Mouse (Mus musculus) stomach, embryonic 16.5 days (tissue): ENCODE results near the gene Rps12-ps3. TPM values are rescaled to one million over a fixed set of nuclear protein-coding genes. Genes with fewer than 3 reads are reported as not detected.

Experiments
- ATAC-seq: fragments of 200-750 bp; cut with Nextera tagmentation; 2 replicates; pipeline ENCODE4 v1.8.0; 2017; ENCODE audit warnings: moderate number of reproducible peaks, moderate TSS enrichment; ENCODE audit not compliant: insufficient read depth, low FRiP score
- H3K27ac ChIP-seq: fragments of 300-500 bp; sonication (generic); 2 replicates; pipeline ENCODE4 v1.5.1; 2014; ENCODE audit warnings: low read length
- H3K27me3 ChIP-seq: fragments of 300-500 bp; sonication (generic); 2 replicates; pipeline ENCODE4 v1.6.1; 2014; ENCODE audit warnings: low read length, control low read depth, mixed read lengths; ENCODE audit not compliant: control insufficient read depth, insufficient read depth
- H3K36me3 ChIP-seq: fragments of 300-500 bp; sonication (generic); 2 replicates; pipeline ENCODE4 v1.6.1; 2014; ENCODE audit warnings: low read length; ENCODE audit not compliant: control insufficient read depth, insufficient read depth
- H3K4me1 ChIP-seq: fragments of 300-500 bp; sonication (generic); 2 replicates; pipeline ENCODE4 v1.6.1; 2014; ENCODE audit warnings: low read length, control low read depth, mixed read lengths; ENCODE audit not compliant: control insufficient read depth, insufficient read depth
- H3K4me2 ChIP-seq: fragments of 300-500 bp; sonication (generic); 2 replicates; pipeline ENCODE4 v1.6.1; 2014; ENCODE audit warnings: low read depth, low read length, mixed read lengths
- H3K4me3 ChIP-seq: fragments of 300-500 bp; sonication (generic); replicated peaks from 2 replicates; pipeline ENCODE4 v1.5.1; 2014; ENCODE audit warnings: mild to moderate bottlenecking, low read length
- H3K9ac ChIP-seq: fragments of 300-500 bp; sonication (generic); 2 replicates; pipeline ENCODE4 v1.6.1; 2014; ENCODE audit warnings: low read length
- H3K9me3 ChIP-seq: fragments of 300-500 bp; sonication (generic); replicated peaks from 2 replicates; pipeline ENCODE4 v1.6.1; 2016; ENCODE audit warnings: low read length, control low read depth; ENCODE audit not compliant: control insufficient read depth
- WGBS: fragments of 180-500 bp; shearing (Covaris S2); extraction: QIAGEN DNeasy Blood & Tissue Kit; methylation state at CpG from one replicate; pipeline ENCODE4 v1.1.7; 2014; 5-methylcytosine and 5-hydroxymethylcytosine counted together
- polyA plus RNA-seq: library from polyadenylated mRNA; unstranded; fragments of >200 nt; fragmentation: Nextera tagmentation; extraction: Ambion mirVana; gene quantifications from 2 replicates; pipeline ENCODE4 v1.2.1, GENCODE M21; 2015

Rps12-ps3 gene
- polyA plus RNA-seq: 24.4 and 42.3 TPM in 2 replicates

GRCm38 (mm10) chr19:59321990-59322389, at the start of gene Rps12-ps3:
TSS of gene Rps12-ps3 (plus strand) at chr19:59322290.
- H3K4me2 ChIP-seq: no peak within 1 kb of the TSS
- no peak within 1 kb of the TSS for H3K27ac ChIP-seq
- H3K9me3 ChIP-seq: no peaks in the 10 kb centered on the region
- H3K4me1 ChIP-seq: no peaks in the 10 kb centered on the region
- 99% methylated on average over 11 of the region's 14 CpGs for WGBS
- no peaks in the 10 kb centered on the region for H3K27me3 ChIP-seq
- no peak for ATAC-seq
- H3K9ac ChIP-seq: no peak within 1 kb of the TSS
- H3K36me3 ChIP-seq: no peaks in the 10 kb centered on the region
- no peak within 1 kb of the TSS for H3K4me3 ChIP-seq

DNA sequence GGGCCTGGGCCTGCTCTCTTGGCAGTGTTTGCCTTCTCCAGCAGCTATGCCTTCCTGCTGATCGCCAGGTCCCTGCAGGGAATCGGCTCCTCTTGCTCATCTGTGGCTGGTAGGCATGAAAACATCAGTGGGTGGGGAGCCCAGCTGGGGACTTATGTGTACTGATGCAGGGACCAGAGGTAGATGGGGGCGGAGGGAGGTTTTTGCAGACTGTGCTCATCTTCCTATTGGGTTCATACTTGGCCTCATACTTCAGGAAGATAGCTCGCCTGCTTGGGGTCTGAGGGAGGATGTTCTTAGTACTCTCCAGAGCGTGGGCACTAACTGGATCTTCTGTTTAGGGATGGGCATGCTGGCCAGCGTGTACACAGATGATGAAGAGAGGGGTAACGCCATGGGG, 48.9 kb upstream of the Rps12-ps3 start:
- Histone ChIP-seq H3K27me3 (no peaks in the 10 kb centered on the region), H3K9ac (no peak overlapping the region), H3K9me3 (no peaks in the 10 kb centered on the region), H3K4me2 (no peak overlapping the region), H3K4me1 (no peaks in the 10 kb centered on the region), H3K36me3 (no peaks in the 10 kb centered on the region), H3K4me3 (no peak overlapping the region), H3K27ac (no peak overlapping the region)
- WGBS: 86% methylated on average over 7 of the region's 7 CpGs
- no peak for ATAC-seq

DNA sequence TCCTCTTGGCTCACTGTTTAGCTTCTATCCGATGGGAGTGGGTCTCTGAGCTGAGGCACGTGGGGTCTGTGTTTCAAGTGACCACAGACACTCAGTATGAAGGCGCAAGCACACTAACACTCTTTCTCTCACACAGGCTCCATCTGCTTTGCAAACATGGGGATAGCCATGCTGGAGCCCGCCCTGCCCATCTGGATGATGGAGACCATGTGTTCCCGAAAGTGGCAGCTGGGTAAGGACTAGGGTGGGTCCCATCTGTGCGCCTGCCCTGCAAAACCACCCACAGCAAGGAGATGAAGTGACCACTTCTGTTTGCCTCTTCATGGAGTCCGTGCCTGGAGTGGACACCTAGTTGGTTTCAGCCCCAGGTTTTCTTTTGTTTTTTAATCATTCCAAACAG, 45.7 kb upstream of the Rps12-ps3 start:
- Histone ChIP-seq H3K9me3 (no peaks in the 10 kb centered on the region; the same call in 1 of the 2 replicates), H3K4me1 (no peaks in the 10 kb centered on the region), H3K4me2 (no peak overlapping the region), H3K27ac (no peak overlapping the region), H3K36me3 (no peaks in the 10 kb centered on the region), H3K4me3 (no peak overlapping the region), H3K27me3 (no peaks in the 10 kb centered on the region), H3K9ac (no peak overlapping the region)
- no peak for ATAC-seq
- 71% methylated on average over 7 of the region's 7 CpGs for WGBS

GRCm38 (mm10) chr19:59280841-59281240, 41.2 kb upstream of the Rps12-ps3 start:
- Histone ChIP-seq H3K27me3 (no peaks in the 10 kb centered on the region), H3K4me3 (no peak overlapping the region), H3K9ac (no peak overlapping the region), H3K27ac (no peak overlapping the region), H3K9me3 (no peaks in the 10 kb centered on the region; the same call in 1 of the 2 replicates), H3K4me1 (no peaks in the 10 kb centered on the region), H3K4me2 (no peak overlapping the region), H3K36me3 (no peaks in the 10 kb centered on the region)
- ATAC-seq: no peak

GRCm38 (mm10) chr19:59282001-59282400, 40.1 kb upstream of the Rps12-ps3 start:
- ATAC-seq: no peak
- Histone ChIP-seq H3K27me3 (no peaks in the 10 kb centered on the region), H3K36me3 (no peaks in the 10 kb centered on the region), H3K4me1 (no peaks in the 10 kb centered on the region), H3K27ac (no peak overlapping the region), H3K9ac (no peak overlapping the region), H3K4me3 (no peak overlapping the region), H3K4me2 (no peak overlapping the region), H3K9me3 (no peaks in the 10 kb centered on the region; the same call in 1 of the 2 replicates)
- 71% methylated on average over 3 of the region's 3 CpGs for WGBS

DNA sequence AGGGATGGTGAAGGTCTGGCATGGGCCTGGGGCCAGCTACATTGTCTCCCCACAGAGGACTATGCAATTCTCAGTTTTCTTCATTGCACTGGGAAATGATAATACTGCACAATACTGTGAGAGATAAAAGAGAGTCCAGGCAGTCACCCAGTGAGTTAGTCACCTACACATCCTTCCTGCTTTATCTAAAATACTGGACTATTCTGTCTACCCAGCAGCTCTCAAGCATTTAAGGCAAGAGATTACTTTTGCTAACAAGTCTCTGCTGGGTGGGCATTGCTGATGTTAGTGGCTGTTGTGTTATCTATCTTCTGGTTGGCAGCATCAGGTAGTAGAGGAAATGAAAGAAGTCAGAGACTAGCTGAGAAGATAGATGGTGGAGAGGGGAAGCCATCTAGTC, 33.0 kb upstream of the Rps12-ps3 start:
- H3K9ac ChIP-seq: no peak overlapping the region
- no peak overlapping the region for H3K27ac ChIP-seq
- no peak overlapping the region for H3K4me2 ChIP-seq
- no peaks in the 10 kb centered on the region for H3K4me1 ChIP-seq
- no peaks in the 10 kb centered on the region for H3K27me3 ChIP-seq
- H3K36me3 ChIP-seq: no peaks in the 10 kb centered on the region
- no peak for ATAC-seq
- no peaks in the 10 kb centered on the region for H3K9me3 ChIP-seq
- no peak overlapping the region for H3K4me3 ChIP-seq

DNA sequence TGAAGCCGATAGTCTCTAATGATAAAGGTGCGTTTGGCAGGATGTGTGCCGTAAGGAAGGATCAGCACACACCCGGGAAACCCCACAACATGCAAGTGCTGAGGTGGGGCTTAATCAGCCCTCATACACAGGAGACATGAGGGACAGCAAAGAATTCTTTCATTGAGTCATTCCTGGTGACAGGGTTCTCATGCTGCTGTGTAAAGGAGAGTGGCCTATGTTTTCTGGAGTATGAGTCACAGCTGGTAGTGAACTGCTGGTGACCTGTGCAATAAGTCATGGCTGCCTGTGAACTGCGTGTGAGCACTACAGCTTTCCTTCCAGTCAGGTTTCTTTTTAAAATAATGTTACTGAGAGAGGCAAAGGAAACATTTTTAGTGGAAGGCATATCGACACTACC, 32.3 kb upstream of the Rps12-ps3 start:
- Histone ChIP-seq H3K4me2 (no peak overlapping the region), H3K9me3 (no peaks in the 10 kb centered on the region), H3K9ac (no peak overlapping the region), H3K27me3 (no peaks in the 10 kb centered on the region), H3K4me1 (no peaks in the 10 kb centered on the region), H3K36me3 (no peaks in the 10 kb centered on the region), H3K4me3 (no peak overlapping the region), H3K27ac (no peak overlapping the region)
- no peak; the same call in 1 of the 2 replicates for ATAC-seq
- WGBS: 73% methylated on average over 6 of the region's 6 CpGs

GRCm38 (mm10) chr19:59292183-59292839, 29.8 kb upstream of the Rps12-ps3 start:
- no peak overlapping the region for H3K4me3 ChIP-seq
- no peak overlapping the region for H3K4me2 ChIP-seq
- 69% methylated on average over 5 of the region's 5 CpGs for WGBS
- no peaks in the 10 kb centered on the region for H3K27me3 ChIP-seq
- H3K9me3 ChIP-seq: no peaks in the 10 kb centered on the region
- H3K27ac ChIP-seq: peak overlapping the region; percentile 29; the same call in 1 of the 2 replicates
- H3K36me3 ChIP-seq: no peaks in the 10 kb centered on the region
- ATAC-seq: peak; percentile 86
- no peak overlapping the region for H3K9ac ChIP-seq
- no peaks in the 10 kb centered on the region for H3K4me1 ChIP-seq

- Histone ChIP-seq H3K4me1 (no peaks in the 10 kb centered on the region), H3K4me2 (no peak overlapping the region), H3K27me3 (no peaks in the 10 kb centered on the region), H3K27ac (no peak overlapping the region), H3K36me3 (no peaks in the 10 kb centered on the region), H3K4me3 (no peak overlapping the region), H3K9me3 (no peaks in the 10 kb centered on the region), H3K9ac (no peak overlapping the region)
- ATAC-seq: no peak
Observed at GRCm38 (mm10) chr19:59315308-59315707, 6.8 kb upstream of the Rps12-ps3 start.
